Mouse (Mus musculus) stomach, postnatal 0 days (tissue): ENCODE results near the gene Tbl2. TPM values are rescaled to one million over a fixed set of nuclear protein-coding genes. Genes with fewer than 3 reads are reported as not detected.

Experiments
- ATAC-seq: fragments of 200-750 bp; cut with Nextera tagmentation; 2 replicates; pipeline ENCODE4 v1.8.0; 2017; ENCODE audit not compliant: low FRiP score, low TSS enrichment
- DNase-seq: peaks from one replicate; pipeline ENCODE4 v3.0.0-alpha.2; 2016; ENCODE audit warnings: low spot score
- H3K27ac ChIP-seq: fragments of 300-500 bp; sonication (generic); replicated peaks from 2 replicates; pipeline ENCODE4 v1.5.1; 2014; ENCODE audit warnings: mild to moderate bottlenecking, control low read depth
- H3K27me3 ChIP-seq: fragments of 300-500 bp; sonication (generic); 2 replicates; pipeline ENCODE4 v1.6.1; 2014; ENCODE audit warnings: low read length; ENCODE audit not compliant: control insufficient read depth, insufficient read depth
- H3K36me3 ChIP-seq: fragments of 300-500 bp; sonication (generic); 2 replicates; pipeline ENCODE4 v1.6.1; 2014; ENCODE audit warnings: low read length, mixed read lengths; ENCODE audit not compliant: control insufficient read depth, insufficient read depth
- H3K4me1 ChIP-seq: fragments of 300-500 bp; sonication (generic); replicated peaks from 2 replicates; pipeline ENCODE4 v1.6.1; 2014; ENCODE audit warnings: antibody characterized with exemption; ENCODE audit not compliant: control insufficient read depth, insufficient read depth
- H3K4me2 ChIP-seq: fragments of 300-500 bp; sonication (generic); replicated peaks from 2 replicates; pipeline ENCODE4 v1.6.1; 2014; ENCODE audit warnings: low read depth, mild to moderate bottlenecking, control low read depth, moderate library complexity
- H3K4me3 ChIP-seq: fragments of 300-500 bp; sonication (generic); 2 replicates; pipeline ENCODE4 v1.5.1; 2014; ENCODE audit warnings: low read depth, low read length, control low read depth
- H3K9ac ChIP-seq: fragments of 300-500 bp; sonication (generic); 2 replicates; pipeline ENCODE4 v1.6.1; 2014; ENCODE audit warnings: mild to moderate bottlenecking, low read length, control low read depth, mixed read lengths
- H3K9me3 ChIP-seq: fragments of 300-500 bp; sonication (generic); 2 replicates; pipeline ENCODE4 v1.6.1; 2016; ENCODE audit warnings: low read length; ENCODE audit not compliant: control insufficient read depth
- CTCF ChIP-seq: IDR thresholded peaks from 2 replicates; pipeline ENCODE4 v1.5.1; 2016; ENCODE audit warnings: antibody characterized with exemption, low read depth, mild to moderate bottlenecking, moderate library complexity
- EP300 ChIP-seq: optimal IDR thresholded peaks from 2 replicates; pipeline ENCODE3; 2016; ENCODE audit warnings: antibody characterized with exemption
- WGBS: fragments of 180-500 bp; shearing (Covaris S2); extraction: QIAGEN DNeasy Blood & Tissue Kit; methylation state at CpG from one replicate; pipeline ENCODE4 v1.1.7; 2014; 5-methylcytosine and 5-hydroxymethylcytosine counted together
- polyA plus RNA-seq: library from polyadenylated mRNA; unstranded; fragments of >200 nt; fragmentation: Nextera tagmentation; extraction: Ambion mirVana; gene quantifications from 2 replicates; pipeline ENCODE4 v1.2.1, GENCODE M21; 2015

Gene Tbl2
- polyA plus RNA-seq, 1 experiment from 2014 or later: 11.6 TPM

- no peaks in the 10 kb centered on the region for H3K4me1 ChIP-seq
- H3K9me3 ChIP-seq: no peaks in the 10 kb centered on the region
- no peaks in the 10 kb centered on the region; the same call in 1 of the 2 replicates for H3K27me3 ChIP-seq
- DNase-seq: no peak
- no peaks in the 10 kb centered on the region for H3K36me3 ChIP-seq
- 57% methylated on average over 6 of the region's 6 CpGs for WGBS
- H3K4me3 ChIP-seq: no peak overlapping the region
- no peak for ATAC-seq
- H3K27ac ChIP-seq: no peak overlapping the region
- no peak overlapping the region for H3K4me2 ChIP-seq
- no peak for TF ChIP-seq CTCF
- no peak for TF ChIP-seq EP300
- no peak overlapping the region for H3K9ac ChIP-seq
Measured at GRCm38 (mm10) chr5:135109017-135109416, 40.4 kb upstream of the Tbl2 start.

- ATAC-seq (no peak), DNase-seq (no peak)
- no peak overlapping the region for H3K9ac ChIP-seq
- 81% methylated on average over 3 of the region's 3 CpGs for WGBS
- H3K36me3 ChIP-seq: no peaks in the 10 kb centered on the region
- no peak for TF ChIP-seq EP300
- TF ChIP-seq CTCF: no peak
- no peaks in the 10 kb centered on the region; the same call in 1 of the 2 replicates for H3K27me3 ChIP-seq
- H3K4me2 ChIP-seq: no peak overlapping the region
- H3K27ac ChIP-seq: no peak overlapping the region
- H3K9me3 ChIP-seq: no peaks in the 10 kb centered on the region
- no peak overlapping the region for H3K4me3 ChIP-seq
- H3K4me1 ChIP-seq: no peaks in the 10 kb centered on the region
Measured at GRCm38 (mm10) chr5:135109426-135109825, 40.0 kb upstream of the Tbl2 start.

GRCm38 (mm10) chr5:135109976-135110375 lies 39.5 kb upstream of the Tbl2 start:
- Histone ChIP-seq H3K4me3 (no peak overlapping the region), H3K9ac (no peak overlapping the region), H3K9me3 (no peaks in the 10 kb centered on the region), H3K27ac (no peak overlapping the region), H3K4me1 (no peaks in the 10 kb centered on the region), H3K4me2 (no peak overlapping the region), H3K27me3 (no peaks in the 10 kb centered on the region; the same call in 1 of the 2 replicates), H3K36me3 (no peaks in the 10 kb centered on the region)
- DNase-seq (no peak), ATAC-seq (no peak)
- no peak for TF ChIP-seq CTCF
- no peak for TF ChIP-seq EP300
- 65% methylated on average over 6 of the region's 6 CpGs for WGBS

- Histone ChIP-seq H3K27ac (no peak overlapping the region), H3K4me1 (0 out of 2 replicates have a peak, but pooled peaks cover 2% of the 10 kb centered on the region), H3K4me3 (no peak overlapping the region), H3K9me3 (no peaks in the 10 kb centered on the region), H3K36me3 (no peaks in the 10 kb centered on the region), H3K4me2 (no peak overlapping the region), H3K27me3 (no peaks in the 10 kb centered on the region), H3K9ac (no peak overlapping the region)
- ATAC-seq (no peak), DNase-seq (no peak)
- 85% methylated on average over 10 of the region's 12 CpGs for WGBS
- TF ChIP-seq EP300 (no peak), CTCF (no peak)
Measured at GRCm38 (mm10) chr5:135113782-135114181, 35.7 kb upstream of the Tbl2 start.

- Histone ChIP-seq H3K9me3 (no peaks in the 10 kb centered on the region), H3K27ac (no peak overlapping the region)
Measured at GRCm38 (mm10) chr5:135115241-135115640, 34.2 kb upstream of the Tbl2 start.

GRCm38 (mm10) chr5:135118589-135119081 lies 30.8 kb upstream of the Tbl2 start:
- Histone ChIP-seq H3K4me2 (0 out of 2 replicates have a peak overlapping the region, but pooled peaks have one; percentile 5), H3K4me3 (no peak overlapping the region), H3K36me3 (no peaks in the 10 kb centered on the region), H3K4me1 (0 out of 2 replicates have a peak, but pooled peaks cover 2% of the 10 kb centered on the region), H3K27me3 (no peaks in the 10 kb centered on the region), H3K9ac (no peak overlapping the region), H3K9me3 (no peaks in the 10 kb centered on the region), H3K27ac (no peak overlapping the region)
- WGBS: 16% methylated on average over 6 of the region's 6 CpGs
- peak; percentile 95 for TF ChIP-seq CTCF
- no peak for TF ChIP-seq EP300
- ATAC-seq (peak; percentile 78), DNase-seq (peak; percentile 76)

More at GRCm38 (mm10) chr5:135115241-135115640, 34.2 kb upstream of the Tbl2 start:
- H3K27me3 ChIP-seq: no peaks in the 10 kb centered on the region
- H3K4me2 ChIP-seq: no peak overlapping the region
- ATAC-seq (0 out of 2 replicates have a peak, but pooled peaks have one; percentile 28), DNase-seq (peak; percentile 51)
- TF ChIP-seq CTCF (no peak), EP300 (no peak)
- no peak overlapping the region for H3K9ac ChIP-seq
- no peak overlapping the region for H3K4me3 ChIP-seq
- no peaks in the 10 kb centered on the region for H3K36me3 ChIP-seq
- WGBS: 66% methylated on average over 8 of the region's 8 CpGs
- 0 out of 2 replicates have a peak, but pooled peaks cover 2% of the 10 kb centered on the region for H3K4me1 ChIP-seq
